Mouse (Mus musculus): Measurements from ENCODE around the gene Gpalpp1.
A peak's percentile ranks its signal among the peaks of the same experiment; 100 is the strongest.

The Gpalpp1 gene

GRCm38 (mm10) chr14:76110396-76111221 is at the start of gene Gpalpp1, which contains the start of gene Nufip1:
Gene Gpalpp1, minus strand, starts transcription at chr14:76110760.
Gene Nufip1, plus strand, starts transcription at chr14:76110891.
- DNase-seq (ENCODE audit: low spot score in 2 of 2): peak; percentile 91 to 92

GRCm38 (mm10) chr14:76158192-76158785 is 47.7 kb upstream of the Gpalpp1 start:
- DNase-seq (ENCODE audit: low spot score in 2 of 2): no peak

- no peak for DNase-seq (ENCODE audit: low spot score in 2 of 2)
These were observed 43.3 kb upstream of the Gpalpp1 start for GRCm38 (mm10) chr14:76153828-76154227.

- no peak for DNase-seq (ENCODE audit: low spot score in 2 of 2)
These were observed 42.6 kb upstream of the Gpalpp1 start for GRCm38 (mm10) chr14:76153003-76153675.

GRCm38 (mm10) chr14:76152162-76153002 is 41.8 kb upstream of the Gpalpp1 start:
- peak; percentile 94 to 99 for DNase-seq (ENCODE audit: low spot score in 2 of 2)

GRCm38 (mm10) chr14:76151820-76152161 is 41.2 kb upstream of the Gpalpp1 start:
- DNase-seq (ENCODE audit: low spot score in 2 of 2): no peak

GRCm38 (mm10) chr14:76151011-76151410 is 40.5 kb upstream of the Gpalpp1 start:
- no peak for DNase-seq (ENCODE audit: low spot score in 2 of 2)

- DNase-seq (ENCODE audit: low spot score in 2 of 2): no peak
These were observed 39.9 kb upstream of the Gpalpp1 start for GRCm38 (mm10) chr14:76150499-76150898.

GRCm38 (mm10) chr14:76149531-76150179 is 39.1 kb upstream of the Gpalpp1 start:
- peak; percentile 12 to 21 for DNase-seq (ENCODE audit: low spot score in 2 of 2)

GRCm38 (mm10) chr14:76148294-76148693 is 37.7 kb upstream of the Gpalpp1 start:
- no peak for DNase-seq (ENCODE audit: low spot score in 2 of 2)

GRCm38 (mm10) chr14:76147061-76147460 is 36.5 kb upstream of the Gpalpp1 start:
- no peak for DNase-seq (ENCODE audit: low spot score in 2 of 2)

- DNase-seq (ENCODE audit: low spot score in 2 of 2): no peak
These were observed 35.3 kb upstream of the Gpalpp1 start for GRCm38 (mm10) chr14:76145868-76146267.

- DNase-seq (ENCODE audit: low spot score in 2 of 2): no peak
These were observed 34.7 kb upstream of the Gpalpp1 start for GRCm38 (mm10) chr14:76145248-76145647.

- DNase-seq (ENCODE audit: low spot score in 2 of 2): no peak
These were observed 24.4 kb upstream of the Gpalpp1 start for GRCm38 (mm10) chr14:76134975-76135374.

GRCm38 (mm10) chr14:76128174-76128573 is 17.6 kb upstream of the Gpalpp1 start:
- no peak for DNase-seq (ENCODE audit: low spot score in 2 of 2)

- DNase-seq (ENCODE audit: low spot score in 2 of 2): no peak
These were observed 16.8 kb upstream of the Gpalpp1 start for GRCm38 (mm10) chr14:76127311-76127710.

- no peak for DNase-seq (ENCODE audit: low spot score in 2 of 2)
These were observed 12.1 kb upstream of the Gpalpp1 start for GRCm38 (mm10) chr14:76122663-76123058.

- peak in 1 of 2 experiments; percentile 43 for DNase-seq (ENCODE audit: low spot score in 2 of 2)
These were observed 11.5 kb upstream of the Gpalpp1 start for GRCm38 (mm10) chr14:76121901-76122662.

GRCm38 (mm10) chr14:76120472-76120871 is 9.9 kb upstream of the Gpalpp1 start:
- DNase-seq (ENCODE audit: low spot score in 2 of 2): no peak

- DNase-seq (ENCODE audit: low spot score in 2 of 2): no peak
These were observed 8.4 kb upstream of the Gpalpp1 start for GRCm38 (mm10) chr14:76118963-76119362.

Data from frontal cortex, postnatal 14 days (tissue).